Mouse (Mus musculus) midbrain, embryonic 11.5 days (tissue): Measurements from ENCODE around the gene Arhgap32. TPM values are rescaled to one million over a fixed set of nuclear protein-coding genes. Genes with fewer than 3 reads are reported as not detected.
A peak's percentile ranks its signal among the peaks of the same experiment; 100 is the strongest.

Experiments used
- ATAC-seq: fragments of 200-750 bp; cut with Nextera tagmentation; 2 replicates; pipeline ENCODE4 v1.8.0; 2017; ENCODE audit warnings: moderate TSS enrichment, moderate library complexity; ENCODE audit not compliant: low FRiP score
- DNase-seq: peaks from one replicate; pipeline ENCODE4 v3.0.0; 2015; ENCODE audit warnings: low spot score; ENCODE audit errors: missing footprints
- H3K27ac ChIP-seq: fragments of 300-500 bp; sonication (generic); 2 replicates; pipeline ENCODE4 v1.5.1; 2014; ENCODE audit warnings: low read depth, low read length
- H3K27me3 ChIP-seq: fragments of 300-500 bp; sonication (generic); 2 replicates; pipeline ENCODE4 v1.6.1; 2014; ENCODE audit warnings: mild to moderate bottlenecking, low read length, moderate library complexity, mixed read lengths; ENCODE audit not compliant: control insufficient read depth, insufficient read depth
- H3K36me3 ChIP-seq: fragments of 300-500 bp; sonication (generic); 2 replicates; pipeline ENCODE4 v1.6.1; 2014; ENCODE audit warnings: mild to moderate bottlenecking, low read length, moderate library complexity, mixed read lengths; ENCODE audit not compliant: control insufficient read depth, insufficient read depth
- H3K4me1 ChIP-seq: fragments of 300-500 bp; sonication (generic); 2 replicates; pipeline ENCODE4 v1.6.1; 2014; ENCODE audit warnings: low read length; ENCODE audit not compliant: control insufficient read depth, insufficient read depth
- H3K4me2 ChIP-seq: fragments of 300-500 bp; sonication (generic); 2 replicates; pipeline ENCODE4 v1.6.1; 2014; ENCODE audit warnings: mild to moderate bottlenecking, moderate library complexity
- H3K4me3 ChIP-seq: fragments of 300-500 bp; sonication (generic); 2 replicates; pipeline ENCODE4 v1.5.1; 2014; ENCODE audit warnings: low read depth, low read length
- H3K9ac ChIP-seq: fragments of 300-500 bp; sonication (generic); 2 replicates; pipeline ENCODE4 v1.6.1; 2014; ENCODE audit warnings: low read length
- H3K9me3 ChIP-seq: fragments of 300-500 bp; sonication (generic); 2 replicates; pipeline ENCODE4 v1.6.1; 2016; ENCODE audit warnings: low read length; ENCODE audit not compliant: control insufficient read depth
- WGBS: fragments of 180-500 bp; shearing (Covaris S2); extraction: QIAGEN DNeasy Blood & Tissue Kit; methylation state at CpG from one replicate; pipeline ENCODE4 v1.1.7; 2014; 5-methylcytosine and 5-hydroxymethylcytosine counted together
- polyA plus RNA-seq: library from polyadenylated mRNA; unstranded; fragments of >200 nt; fragmentation: Nextera tagmentation; extraction: Ambion mirVana; gene quantifications from 2 replicates; pipeline ENCODE4 v1.2.1, GENCODE M21; 2014

Gene Arhgap32
- polyA plus RNA-seq, 1 experiment from 2014 or later, result 7.2 TPM

DNA sequence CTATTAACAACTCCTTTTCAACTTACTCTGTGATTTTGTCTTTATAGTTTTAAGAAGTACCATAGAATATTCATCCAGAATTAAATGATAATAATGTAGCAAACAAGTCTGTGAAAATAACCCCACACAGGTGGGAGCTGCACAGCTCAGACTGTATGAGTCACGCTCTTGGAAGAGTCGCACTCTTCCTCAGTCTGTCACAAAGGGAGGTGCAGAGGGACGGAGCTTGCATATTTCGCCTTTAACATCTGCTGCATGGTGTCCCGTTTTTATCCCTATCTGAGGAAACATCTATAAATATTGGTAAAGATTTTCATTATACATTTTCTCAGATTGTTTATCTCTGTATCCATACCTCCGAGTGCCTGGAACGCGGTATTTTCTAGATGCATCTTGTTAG is 91.2 kb downstream of the Arhgap32 start:
- Histone ChIP-seq H3K9me3 (no peaks in the 10 kb centered on the region), H3K9ac (no peak overlapping the region), H3K4me1 (no peaks in the 10 kb centered on the region), H3K36me3 (no peaks in the 10 kb centered on the region), H3K27ac (no peak overlapping the region), H3K4me2 (no peak overlapping the region), H3K27me3 (no peaks in the 10 kb centered on the region), H3K4me3 (no peak overlapping the region)
- 92% methylated on average over 8 of the region's 8 CpGs for WGBS
- ATAC-seq (no peak), DNase-seq (no peak)

DNA sequence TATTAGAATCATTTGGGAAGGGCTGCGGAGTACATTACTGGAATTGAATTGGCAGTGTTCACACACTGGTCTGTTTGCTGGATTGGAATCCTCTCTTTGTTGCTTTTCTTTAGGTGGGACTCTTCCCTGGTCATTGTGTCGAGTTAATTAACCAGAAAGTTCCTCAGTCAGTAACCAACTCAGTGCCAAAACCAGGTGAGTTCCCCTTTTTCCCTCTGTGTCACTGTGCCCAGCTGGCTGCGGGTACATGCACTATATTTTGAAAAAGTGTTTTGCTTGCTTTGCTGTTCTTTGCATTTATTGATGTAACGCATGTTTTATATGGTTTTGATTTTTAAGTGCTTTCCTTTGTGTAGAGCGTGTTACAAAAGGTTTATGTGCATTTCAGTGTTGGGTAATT is 92.1 kb downstream of the Arhgap32 start:
- no peak for ATAC-seq
- Histone ChIP-seq H3K27ac (no peak overlapping the region), H3K9me3 (no peaks in the 10 kb centered on the region), H3K27me3 (no peaks in the 10 kb centered on the region), H3K4me3 (no peak overlapping the region), H3K36me3 (no peaks in the 10 kb centered on the region), H3K4me2 (no peak overlapping the region), H3K9ac (no peak overlapping the region), H3K4me1 (no peaks in the 10 kb centered on the region)
- 88% methylated on average over 5 of the region's 5 CpGs for WGBS
- no peak for DNase-seq

DNA sequence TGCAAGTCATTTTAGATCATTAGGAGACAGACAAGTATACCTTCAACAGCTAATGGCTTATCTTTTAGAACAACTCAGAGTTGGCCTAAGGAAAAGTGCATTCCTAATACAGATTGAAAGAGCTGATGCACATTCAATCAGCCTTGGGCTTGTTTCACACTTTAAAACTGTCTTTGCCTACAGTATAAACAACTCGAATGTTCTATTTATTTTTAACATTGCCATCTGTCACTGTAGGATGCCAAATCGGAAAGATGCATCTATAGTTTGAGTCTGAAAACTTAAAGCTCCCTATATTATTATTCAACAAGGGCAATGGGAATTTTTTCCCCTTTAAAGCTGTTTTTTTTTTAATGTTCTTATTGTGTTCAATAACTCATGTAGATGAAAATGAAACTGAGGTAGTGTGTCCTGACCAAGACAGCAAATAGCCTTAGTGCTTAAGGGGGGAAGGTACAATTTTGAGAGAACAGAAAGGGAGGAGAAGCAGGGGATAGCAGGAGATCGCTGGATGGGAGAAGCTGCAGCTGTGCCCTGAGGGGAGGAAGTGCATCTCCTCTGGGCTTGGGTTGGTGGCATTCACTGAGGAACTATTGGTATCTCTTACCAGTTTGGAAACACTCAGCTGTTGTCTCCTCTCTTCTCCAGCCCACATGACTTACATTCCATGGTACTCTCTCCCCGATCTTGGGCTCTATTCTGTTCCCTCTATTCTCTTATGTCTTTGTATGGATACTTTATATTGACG is 101.1 kb downstream of the Arhgap32 start:
- no peak overlapping the region for H3K4me2 ChIP-seq
- no peak overlapping the region for H3K27ac ChIP-seq
- ATAC-seq (no peak), DNase-seq (no peak)
- no peaks in the 10 kb centered on the region for H3K36me3 ChIP-seq
- H3K4me1 ChIP-seq, result peaks cover 2% of the 10 kb centered on the region; the same call in 1 of the 2 replicates
- WGBS, result 79% methylated on average over 5 of the region's 5 CpGs
- no peak overlapping the region for H3K4me3 ChIP-seq
- H3K9ac ChIP-seq, result no peak overlapping the region
- no peaks in the 10 kb centered on the region for H3K9me3 ChIP-seq
- no peaks in the 10 kb centered on the region for H3K27me3 ChIP-seq

DNA sequence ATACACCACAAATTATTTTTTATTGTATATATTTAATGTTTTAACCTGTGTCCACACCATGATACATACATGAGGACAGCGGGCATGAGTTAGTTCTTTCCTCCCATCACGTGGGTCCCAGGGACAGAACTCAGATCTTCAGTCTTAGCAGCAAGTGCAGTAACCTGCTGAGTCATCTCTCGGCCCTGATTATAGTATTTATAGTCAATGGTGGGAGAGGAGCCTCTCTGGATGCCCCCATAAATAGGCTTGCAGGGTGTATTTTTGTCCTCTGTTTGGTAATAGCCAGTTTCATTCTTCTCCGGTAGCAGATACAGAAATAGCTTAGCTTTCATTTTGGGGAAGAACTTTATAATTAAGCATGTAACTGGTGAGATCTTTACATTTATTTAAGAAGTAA is 103.5 kb downstream of the Arhgap32 start:
- DNase-seq, result no peak
- Histone ChIP-seq H3K27me3 (no peaks in the 10 kb centered on the region), H3K4me2 (no peak overlapping the region), H3K4me3 (no peak overlapping the region), H3K9ac (no peak overlapping the region), H3K4me1 (peaks cover 6% of the 10 kb centered on the region; the same call in 1 of the 2 replicates), H3K36me3 (no peaks in the 10 kb centered on the region), H3K9me3 (no peaks in the 10 kb centered on the region), H3K27ac (no peak overlapping the region)
- 88% methylated on average over 4 of the region's 4 CpGs for WGBS
- ATAC-seq, result no peak

DNA sequence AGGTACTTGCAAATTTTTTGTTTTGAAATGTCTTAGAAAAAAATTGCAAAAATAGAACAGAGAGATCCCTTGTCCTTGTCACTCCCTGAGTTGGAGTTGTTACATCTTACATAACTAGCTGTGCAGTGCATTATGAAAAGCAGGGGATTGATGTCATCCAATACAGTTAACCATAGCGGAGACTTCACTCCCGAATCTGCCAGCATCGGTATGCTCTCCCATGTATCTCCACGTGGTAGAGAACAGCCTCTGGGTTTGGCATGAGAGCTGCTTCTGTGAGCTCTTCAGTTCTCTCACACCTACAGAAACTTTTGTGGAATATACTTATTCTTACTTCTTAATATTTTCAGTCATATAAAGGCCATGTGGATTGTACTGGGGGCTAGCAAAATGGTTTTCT is 106.2 kb downstream of the Arhgap32 start:
- Histone ChIP-seq H3K27ac (no peak overlapping the region), H3K36me3 (no peaks in the 10 kb centered on the region), H3K9ac (no peak overlapping the region), H3K27me3 (no peaks in the 10 kb centered on the region), H3K4me3 (no peak overlapping the region), H3K4me1 (peaks cover 4% of the 10 kb centered on the region; the same call in 1 of the 2 replicates), H3K9me3 (no peaks in the 10 kb centered on the region), H3K4me2 (no peak overlapping the region)
- no peak for ATAC-seq
- DNase-seq, result no peak
- 78% methylated on average over 4 of the region's 4 CpGs for WGBS

DNA sequence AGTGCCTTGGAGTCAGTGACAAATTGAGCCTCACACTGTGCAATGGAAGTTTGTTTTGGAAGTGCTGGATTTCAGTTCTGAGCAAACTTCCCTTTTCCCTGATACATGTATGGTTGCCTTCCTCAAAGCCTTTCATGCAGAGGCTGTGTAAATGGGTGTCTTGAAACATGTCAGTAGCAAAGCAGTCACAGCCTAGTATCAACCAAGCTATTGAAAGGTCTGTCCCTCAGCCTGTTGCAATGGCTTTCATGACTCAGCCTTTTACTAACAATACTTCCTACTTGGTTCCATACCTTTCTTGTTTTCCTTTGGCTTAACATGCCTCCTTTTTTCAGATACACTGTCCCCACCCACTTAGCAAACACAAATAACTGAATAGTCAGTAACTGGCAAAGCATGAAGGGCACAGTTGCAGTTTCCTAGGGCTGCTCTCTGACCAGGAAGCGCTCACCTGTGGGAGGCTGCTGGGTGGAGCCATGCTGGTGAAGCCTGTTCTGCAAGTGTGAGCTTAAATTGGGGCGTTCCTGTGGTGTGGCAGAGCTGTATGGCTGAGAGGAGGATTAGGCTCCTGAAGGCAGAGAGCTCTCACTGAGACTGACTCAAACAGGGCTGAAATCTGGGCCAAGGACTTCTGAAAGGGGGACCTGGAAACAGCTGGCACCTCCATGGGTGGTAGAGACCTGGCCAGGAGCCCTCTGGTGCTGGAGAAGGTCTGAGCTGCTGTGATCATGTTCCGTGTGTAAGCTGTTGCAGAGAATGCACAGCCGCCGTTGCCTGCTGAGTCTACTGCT is 108.0 kb downstream of the Arhgap32 start:
- WGBS, result 23% methylated on average over 5 of the region's 5 CpGs
- Histone ChIP-seq H3K4me3 (no peak overlapping the region), H3K4me2 (no peak overlapping the region), H3K27ac (no peak overlapping the region), H3K4me1 (peaks cover 4% of the 10 kb centered on the region; the same call in 1 of the 2 replicates), H3K36me3 (no peaks in the 10 kb centered on the region), H3K9ac (0 out of 2 replicates have a peak overlapping the region, but pooled peaks have one; percentile 16), H3K9me3 (no peaks in the 10 kb centered on the region), H3K27me3 (no peaks in the 10 kb centered on the region)
- no peak for DNase-seq
- no peak for ATAC-seq

DNA sequence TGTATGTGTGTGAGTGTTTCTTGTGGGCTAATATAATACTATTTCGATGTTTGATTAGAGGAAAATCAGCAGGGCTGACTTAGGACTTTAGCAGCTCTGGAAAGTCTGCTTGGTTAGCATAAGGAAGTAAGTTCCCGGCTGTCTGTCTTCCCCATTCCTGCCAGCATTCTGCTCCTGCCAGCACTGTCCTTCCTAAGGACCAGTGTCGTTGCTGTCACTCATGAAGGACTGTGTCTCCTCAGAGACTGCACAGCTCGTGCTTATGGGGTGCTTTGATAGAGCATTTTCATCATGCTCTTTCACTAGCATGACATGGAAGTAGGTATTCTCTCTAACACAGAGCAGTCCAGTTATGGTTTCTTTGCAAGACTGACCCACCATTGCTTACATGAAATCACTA is 109.0 kb downstream of the Arhgap32 start:
- no peak overlapping the region for H3K27ac ChIP-seq
- no peak for DNase-seq
- no peak for ATAC-seq

DNA sequence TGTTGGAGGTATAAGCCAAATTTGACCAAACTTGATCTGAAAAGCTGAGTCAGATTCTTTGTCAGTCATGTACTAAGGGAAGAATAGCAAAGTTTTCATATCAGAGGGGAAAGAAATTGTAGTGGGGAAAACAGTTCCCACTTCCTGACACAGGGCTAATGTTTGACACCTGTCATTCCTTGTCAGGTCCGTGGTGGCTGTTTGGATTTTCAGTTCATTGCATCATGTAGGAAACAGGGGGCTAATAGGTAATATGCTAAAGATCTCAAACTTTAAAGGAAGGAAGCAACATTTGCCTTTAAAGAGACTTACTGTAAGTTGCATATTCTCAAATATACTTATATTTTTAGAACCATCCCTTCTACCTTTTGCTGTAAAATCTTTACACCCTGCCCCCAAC is 109.6 kb downstream of the Arhgap32 start:
- H3K4me2 ChIP-seq, result no peak overlapping the region
- DNase-seq (no peak), ATAC-seq (no peak)
- no peaks in the 10 kb centered on the region for H3K27me3 ChIP-seq
- no peak overlapping the region for H3K27ac ChIP-seq
- H3K36me3 ChIP-seq, result no peaks in the 10 kb centered on the region
- no peak overlapping the region for H3K9ac ChIP-seq
- no peaks in the 10 kb centered on the region for H3K9me3 ChIP-seq
- H3K4me3 ChIP-seq, result no peak overlapping the region
- peaks cover 4% of the 10 kb centered on the region; the same call in 1 of the 2 replicates for H3K4me1 ChIP-seq
- 87% methylated on average over 1 of the region's 1 CpGs for WGBS

More for the DNA sequence above, 109.0 kb downstream of the Arhgap32 start:
- Histone ChIP-seq H3K9me3 (no peaks in the 10 kb centered on the region), H3K4me1 (peaks cover 4% of the 10 kb centered on the region; the same call in 1 of the 2 replicates), H3K4me3 (no peak overlapping the region), H3K9ac (no peak overlapping the region), H3K27me3 (no peaks in the 10 kb centered on the region), H3K4me2 (no peak overlapping the region), H3K36me3 (no peaks in the 10 kb centered on the region)
- 67% methylated on average over 4 of the region's 4 CpGs for WGBS

DNA sequence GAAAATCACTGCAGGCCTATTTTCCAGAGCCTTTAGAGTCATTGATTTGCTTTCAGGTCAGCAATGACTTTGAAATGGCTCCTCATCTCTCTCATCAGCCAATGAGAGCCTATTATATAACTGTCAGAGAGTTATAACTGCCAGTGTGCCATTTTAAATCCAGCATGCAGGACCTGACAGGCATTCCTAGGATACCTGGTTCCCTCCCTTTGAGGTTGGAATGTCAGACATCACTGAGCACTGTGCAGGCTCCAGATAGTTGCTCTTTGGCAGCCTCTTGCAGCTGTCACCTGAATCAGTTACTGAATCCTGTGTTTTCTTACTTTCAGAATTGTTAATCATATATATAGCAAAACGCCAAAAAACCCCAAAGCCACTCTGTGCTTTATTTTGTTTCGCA is 111.1 kb downstream of the Arhgap32 start:
- H3K9me3 ChIP-seq, result no peaks in the 10 kb centered on the region

More for the DNA sequence above, 111.1 kb downstream of the Arhgap32 start:
- Histone ChIP-seq H3K4me3 (no peak overlapping the region), H3K4me2 (no peak overlapping the region), H3K27me3 (no peaks in the 10 kb centered on the region), H3K36me3 (no peaks in the 10 kb centered on the region), H3K27ac (no peak overlapping the region), H3K9ac (no peak overlapping the region), H3K4me1 (peaks cover 4% of the 10 kb centered on the region; the same call in 1 of the 2 replicates)
- 83% methylated on average over 2 of the region's 2 CpGs for WGBS
- ATAC-seq, result no peak
- DNase-seq, result no peak
